Mouse (Mus musculus) ES-E14 (cell line): Measurements from ENCODE around the gene Padi3.

Experiments
- CHD2 ChIP-seq: IDR thresholded peaks from 2 replicates; pipeline ENCODE4 v1.6.1; 2014; ENCODE audit warnings: mild to moderate bottlenecking, low read depth, low read length, inconsistent platforms
- HCFC1 ChIP-seq: IDR thresholded peaks from 2 replicates; pipeline ENCODE4 v1.6.1; 2012; ENCODE audit warnings: low read length, inconsistent platforms, borderline replicate concordance; ENCODE audit not compliant: insufficient read depth
- MAFK ChIP-seq: IDR thresholded peaks from 2 replicates; pipeline ENCODE4 v1.6.1; 2014; ENCODE audit warnings: mild to moderate bottlenecking, low read depth, low read length, inconsistent platforms; ENCODE audit not compliant: insufficient read depth
- ZC3H11A ChIP-seq: IDR thresholded peaks from 2 replicates; pipeline ENCODE4 v1.6.1; 2012; ENCODE audit warnings: low read depth, mild to moderate bottlenecking, inconsistent platforms, low read length, borderline replicate concordance
- ZNF384 ChIP-seq: IDR thresholded peaks from 2 replicates; pipeline ENCODE4 v1.6.1; 2012; ENCODE audit warnings: low read depth, low read length, inconsistent platforms

DNA sequence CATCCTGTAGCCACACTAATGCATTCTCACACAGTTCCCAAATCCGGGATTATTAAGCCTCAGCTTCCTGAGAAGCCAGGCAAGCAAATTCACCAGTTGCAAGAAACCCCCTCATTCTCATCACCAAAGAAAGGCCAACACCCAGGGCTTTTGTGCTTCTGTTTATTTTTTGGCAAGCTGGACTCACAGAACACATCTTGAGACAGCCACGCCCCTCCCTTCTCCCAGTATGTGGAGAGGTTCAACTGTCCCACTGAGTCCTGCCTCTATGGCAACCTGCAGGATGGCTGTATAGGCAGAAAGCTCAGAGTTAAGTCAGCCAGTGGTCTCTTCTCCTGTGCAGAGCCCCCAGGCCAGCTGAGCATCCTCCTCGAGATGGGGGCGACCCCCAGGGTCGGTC, 25.2 kb downstream of the Padi3 start:
- TF ChIP-seq HCFC1 (no peak), CHD2 (no peak), ZC3H11A (no peak), MAFK (no peak), ZNF384 (no peak)
